Mouse (Mus musculus) MEL-GATA-1-ER (cell line): ENCODE data around the gene Dnah1.

Source experiments
- DNase-seq: peaks from one replicate; pipeline ENCODE4 v3.0.0-alpha.2; 2012; ENCODE audit warnings: low read depth; ENCODE audit errors: extremely low read depth

The Dnah1 gene

GRCm38 (mm10) chr14:31319546-31319945, 4.2 kb downstream of the Dnah1 start:
- DNase-seq, result no peak

GRCm38 (mm10) chr14:31317754-31318153, 5.9 kb downstream of the Dnah1 start:
- DNase-seq, result no peak

GRCm38 (mm10) chr14:31316613-31317012, 7.1 kb downstream of the Dnah1 start:
- DNase-seq, result no peak

- no peak for DNase-seq
These were observed 10.5 kb downstream of the Dnah1 start for GRCm38 (mm10) chr14:31313192-31313591.

GRCm38 (mm10) chr14:31285728-31286127, 38.0 kb downstream of the Dnah1 start:
- DNase-seq, result no peak

- no peak for DNase-seq
These were observed 51.5 kb downstream of the Dnah1 start for GRCm38 (mm10) chr14:31272164-31272563.

GRCm38 (mm10) chr14:31271121-31271520, 52.6 kb downstream of the Dnah1 start:
- no peak for DNase-seq

GRCm38 (mm10) chr14:31269456-31270100, 54.1 kb downstream of the Dnah1 start:
- no peak for DNase-seq

- DNase-seq, result no peak
These were observed 55.2 kb downstream of the Dnah1 start for GRCm38 (mm10) chr14:31268301-31269001.

GRCm38 (mm10) chr14:31267649-31268048, 56.0 kb downstream of the Dnah1 start:
- no peak for DNase-seq

GRCm38 (mm10) chr14:31260932-31261331, 62.8 kb downstream of the Dnah1 start:
- DNase-seq, result no peak

GRCm38 (mm10) chr14:31260374-31260773, 63.3 kb downstream of the Dnah1 start:
- DNase-seq, result peak; percentile 95

- DNase-seq, result no peak
These were observed 65.1 kb downstream of the Dnah1 start for GRCm38 (mm10) chr14:31258476-31259050.

GRCm38 (mm10) chr14:31252091-31252490, 71.6 kb downstream of the Dnah1 start:
- no peak for DNase-seq

- DNase-seq, result no peak
These were observed 72.1 kb downstream of the Dnah1 start for GRCm38 (mm10) chr14:31251626-31252025.

GRCm38 (mm10) chr14:31251084-31251604, 72.6 kb downstream of the Dnah1 start, which contains the start of the genes Phf7 and Bap1:
TSS of gene Phf7 (minus strand) at chr14:31251317.
TSS of gene Bap1 (plus strand) at chr14:31251450.
- peak; percentile 58 for DNase-seq

- DNase-seq, result peak; percentile 62
These were observed 73.2 kb downstream of the Dnah1 start for GRCm38 (mm10) chr14:31250222-31251083.

GRCm38 (mm10) chr14:31248396-31248795, 75.3 kb downstream of the Dnah1 start:
- no peak for DNase-seq

GRCm38 (mm10) chr14:31245946-31246345, 77.8 kb downstream of the Dnah1 start:
- no peak for DNase-seq

- DNase-seq, result no peak
These were observed 78.9 kb downstream of the Dnah1 start for GRCm38 (mm10) chr14:31244777-31245176.

GRCm38 (mm10) chr14:31240528-31240927, 83.2 kb downstream of the Dnah1 start:
- no peak for DNase-seq
